15 mouse cellular contexts compared by ENCODE assay signal in the genomic region with DNA sequence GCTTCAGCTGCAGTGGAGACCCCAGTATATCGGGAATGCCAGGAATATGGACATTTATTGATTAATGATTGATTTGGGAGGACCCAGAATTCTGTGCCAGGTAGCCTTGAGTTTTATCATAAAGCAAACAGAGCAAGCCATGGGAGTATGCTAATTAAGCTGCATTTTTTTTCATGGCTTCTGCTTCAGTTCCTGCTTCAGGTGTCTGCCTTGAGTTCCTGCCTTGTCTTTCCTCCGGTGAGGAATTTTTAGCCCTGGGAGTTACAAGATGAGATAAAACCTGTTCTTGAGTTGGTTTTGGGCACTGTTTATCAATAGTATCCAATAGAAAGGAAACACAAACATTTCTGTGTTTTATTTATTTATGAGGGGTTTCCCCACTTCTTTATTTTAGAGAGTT.
"Had no signal": no experiment of that assay in that cellular context is flagged by ENCODE, and none has a peak within 500 bp of the region (broad histone marks: within the 10 kb centered on the region; RNA-seq: fewer than 3 reads in every experiment).

No protein-coding gene starts in this region.

- H3K36me3 ChIP-seq: neural tube, embryonic 12.5 days; neural tube, embryonic 15.5 days; stomach, embryonic 15.5 days had no signal

- H3K4me1 ChIP-seq: neural tube, embryonic 12.5 days; neural tube, embryonic 13.5 days; neural tube, embryonic 15.5 days; stomach, embryonic 15.5 days had no signal

- H3K9ac ChIP-seq: neural tube, embryonic 12.5 days; neural tube, embryonic 13.5 days; neural tube, embryonic 15.5 days; stomach, embryonic 15.5 days had no signal

- H3K27me3 ChIP-seq: neural tube, embryonic 12.5 days; neural tube, embryonic 13.5 days; neural tube, embryonic 15.5 days; stomach, embryonic 15.5 days had no signal

- H3K4me3 ChIP-seq: neural tube, embryonic 12.5 days; neural tube, embryonic 13.5 days; neural tube, embryonic 15.5 days; stomach, embryonic 15.5 days had no signal

- H3K9me3 ChIP-seq: neural tube, embryonic 12.5 days; neural tube, embryonic 13.5 days; neural tube, embryonic 15.5 days; stomach, embryonic 15.5 days had no signal

- DNase-seq: retina, postnatal 1 day; right cerebral cortex, adult 18-20 months; right cerebral cortex, postnatal 14 days; right cerebral cortex, postnatal 25 days; right cerebral cortex, postnatal 4 days; thymus, adult 18-20 months; thymus, adult 2 months; thymus, postnatal 14 days; thymus, postnatal 36 days; thymus, postnatal 4 days had no signal

- H3K4me2 ChIP-seq: neural tube, embryonic 12.5 days; neural tube, embryonic 13.5 days; neural tube, embryonic 15.5 days; stomach, embryonic 15.5 days had no signal

- H3K27ac ChIP-seq: neural tube, embryonic 12.5 days; neural tube, embryonic 13.5 days; neural tube, embryonic 15.5 days; stomach, embryonic 15.5 days; stomach, postnatal 0 days had no signal
